Mouse (Mus musculus) erythroid progenitor cell, adult 5-6 weeks (primary cell): ENCODE measurements around the gene Zfp444. TPM values are rescaled to one million over a fixed set of nuclear protein-coding genes. Genes with fewer than 3 reads are reported as not detected.
"Not testable (repeated sequence)": the region's sequence is repeated elsewhere in the genome, so short reads cannot be mapped to it uniquely, and the experiment has no call there.

ENCODE experiments used
- ATAC-seq: replicated peaks from 2 replicates; pipeline ENCODE4 v1.8.0; 2016; ENCODE audit warnings: moderate number of reproducible peaks, mild to moderate bottlenecking, moderate TSS enrichment, inconsistent platforms; ENCODE audit not compliant: poor library complexity, low FRiP score, severe bottlenecking
- total RNA-seq, 2 experiments: library from RNA; stranded (forward) in 1 of 2; stranded (reverse) in 1 of 2; fragments of 150-400 nt in 1 of 2; fragments of 186-747, 209-891 nt in 1 of 2; gene quantifications; 2 replicates each; pipeline versions ENCODE4 v1.2.3 to v1.2.4; 2015 to 2017; ENCODE audit warnings: low replicate concordance in 2 of 2

The Zfp444 gene
- total RNA-seq, 2 experiments from 2014 or later, result 0.42 to 4.2 TPM

- no peak for ATAC-seq
Observed at GRCm38 (mm10) chr7:6157479-6157878, 14.5 kb upstream of the Zfp444 start.

GRCm38 (mm10) chr7:6159604-6160003 is 12.4 kb upstream of the Zfp444 start:
- no peak for ATAC-seq

GRCm38 (mm10) chr7:6161541-6161940 is 10.5 kb upstream of the Zfp444 start:
- ATAC-seq, result no peak

GRCm38 (mm10) chr7:6162172-6162571 is 9.9 kb upstream of the Zfp444 start:
- no peak for ATAC-seq

GRCm38 (mm10) chr7:6164671-6165070 is 7.4 kb upstream of the Zfp444 start:
- no peak for ATAC-seq

- ATAC-seq, result no peak
Observed at GRCm38 (mm10) chr7:6169403-6169802, 2.6 kb upstream of the Zfp444 start.

- no peak for ATAC-seq
Observed at GRCm38 (mm10) chr7:6170391-6170790, 1.6 kb upstream of the Zfp444 start.

- no peak for ATAC-seq
Observed at GRCm38 (mm10) chr7:6170871-6171270, 1.2 kb upstream of the Zfp444 start.

GRCm38 (mm10) chr7:6171444-6172005 is 501 bp upstream of the Zfp444 start:
- ATAC-seq, result peak; percentile 61; the same call in 1 of the 2 replicates

GRCm38 (mm10) chr7:6172674-6173244 is 733 bp downstream of the Zfp444 start:
- no peak for ATAC-seq

GRCm38 (mm10) chr7:6173872-6174271 is 1.8 kb downstream of the Zfp444 start:
- ATAC-seq, result no peak

GRCm38 (mm10) chr7:6174365-6174987 is 2.5 kb downstream of the Zfp444 start:
- ATAC-seq, result not testable (repeated sequence)

GRCm38 (mm10) chr7:6179013-6179412 is 7.0 kb downstream of the Zfp444 start:
- ATAC-seq, result no peak

- ATAC-seq, result no peak
Observed at GRCm38 (mm10) chr7:6182882-6183281, 10.9 kb downstream of the Zfp444 start.

GRCm38 (mm10) chr7:6183802-6184201 is 11.8 kb downstream of the Zfp444 start:
- no peak for ATAC-seq

GRCm38 (mm10) chr7:6184521-6184920 is 12.5 kb downstream of the Zfp444 start:
- ATAC-seq, result no peak

- ATAC-seq, result no peak
Observed at GRCm38 (mm10) chr7:6185391-6185790, 13.4 kb downstream of the Zfp444 start.

- ATAC-seq, result no peak
Observed at GRCm38 (mm10) chr7:6186176-6186575, 14.2 kb downstream of the Zfp444 start.

GRCm38 (mm10) chr7:6186756-6187155 is 14.7 kb downstream of the Zfp444 start:
- ATAC-seq, result no peak

- no peak for ATAC-seq
Observed at GRCm38 (mm10) chr7:6189542-6189941, 17.5 kb downstream of the Zfp444 start.

GRCm38 (mm10) chr7:6191376-6191775 is 19.4 kb downstream of the Zfp444 start:
- no peak for ATAC-seq
